Mouse (Mus musculus): Measurements from ENCODE around the gene Wdr1.
"Not testable (repeated sequence)": the region's sequence is repeated elsewhere in the genome, so short reads cannot be mapped to it uniquely, and the experiment has no call there.

The Wdr1 gene

DNA sequence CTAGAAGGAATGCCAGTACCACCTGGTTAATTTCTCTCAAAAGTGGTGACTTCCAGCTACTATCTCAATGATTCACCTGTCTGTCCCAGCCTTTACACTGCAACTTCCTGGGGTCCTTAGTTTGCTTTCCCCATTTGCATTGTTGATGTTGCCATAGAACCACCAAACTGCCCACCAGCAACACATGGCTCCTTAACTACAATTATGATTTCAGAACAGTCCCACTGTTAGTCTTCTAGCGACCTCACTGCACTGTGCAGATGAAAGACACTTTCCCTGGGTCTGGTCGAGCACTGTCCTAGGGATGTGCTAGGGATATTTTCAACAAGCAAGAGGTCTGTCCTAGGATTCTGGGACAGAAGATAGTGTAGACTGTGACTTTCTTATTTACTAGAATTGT is at the start of gene Wdr1:
Gene Wdr1 (minus strand): TSS at position 101 of the 400 bp plus-strand sequence.
- no peak for DNase-seq (ENCODE audit: low read depth, low spot score)

DNA sequence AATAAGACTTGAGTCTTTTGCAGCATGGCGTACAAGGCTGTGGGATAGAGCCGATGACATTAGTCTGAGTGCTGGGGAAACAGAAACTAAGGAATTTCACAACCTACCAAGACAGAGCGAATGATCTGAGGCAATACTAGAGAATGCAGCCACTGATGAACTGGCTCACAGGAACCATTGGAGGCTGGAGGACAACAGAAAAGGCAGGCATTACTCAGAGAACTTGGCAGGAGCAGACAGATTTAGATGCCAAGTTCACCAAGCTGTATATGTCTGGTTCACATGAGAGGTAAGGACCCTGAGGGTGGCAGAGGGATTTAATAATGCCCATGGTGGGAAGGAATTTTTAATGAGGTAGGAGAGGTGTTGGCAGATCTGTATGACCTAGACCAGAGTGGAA is 48.1 kb upstream of the Wdr1 start:
- no peak for DNase-seq (ENCODE audit: low read depth, low spot score)

- not testable (repeated sequence) for DNase-seq (ENCODE audit: low read depth, low spot score)
These were observed 45.2 kb upstream of the Wdr1 start for GRCm38 (mm10) chr5:38608219-38608618.

DNA sequence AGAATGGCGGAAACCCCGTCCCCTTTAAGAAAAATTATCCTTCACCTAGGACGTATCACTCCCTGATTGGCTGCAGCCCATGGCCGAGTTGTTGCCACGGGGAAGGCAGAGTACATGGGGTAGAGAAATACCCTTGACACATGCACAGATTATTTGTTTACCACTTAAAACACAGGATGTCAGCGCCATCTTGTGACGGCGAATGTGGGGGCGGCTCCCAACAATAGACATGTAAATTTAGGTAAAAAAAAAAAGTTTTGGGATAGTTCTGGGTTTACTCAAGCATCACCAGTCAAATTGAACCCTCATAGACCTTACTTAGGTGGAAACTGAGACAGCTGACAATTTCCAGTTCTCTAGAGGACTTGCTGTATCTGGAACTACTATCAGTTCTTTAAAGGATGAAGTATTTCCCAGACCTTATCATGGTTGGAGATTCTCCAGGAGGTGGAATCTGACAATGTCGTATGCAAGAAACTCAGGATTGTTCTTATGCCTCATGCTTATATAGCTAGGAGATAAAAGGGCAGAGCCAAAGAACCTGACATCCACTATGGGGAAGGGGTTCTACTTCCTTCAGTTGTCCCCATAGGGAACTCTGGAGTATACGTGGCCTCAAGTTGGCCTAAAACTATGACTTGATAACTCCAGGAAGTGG is 35.8 kb upstream of the Wdr1 start:
- no peak for DNase-seq (ENCODE audit: low read depth, low spot score)

- DNase-seq (ENCODE audit: low read depth, low spot score): no peak
These were observed 25.9 kb upstream of the Wdr1 start for GRCm38 (mm10) chr5:38588924-38589323.

DNA sequence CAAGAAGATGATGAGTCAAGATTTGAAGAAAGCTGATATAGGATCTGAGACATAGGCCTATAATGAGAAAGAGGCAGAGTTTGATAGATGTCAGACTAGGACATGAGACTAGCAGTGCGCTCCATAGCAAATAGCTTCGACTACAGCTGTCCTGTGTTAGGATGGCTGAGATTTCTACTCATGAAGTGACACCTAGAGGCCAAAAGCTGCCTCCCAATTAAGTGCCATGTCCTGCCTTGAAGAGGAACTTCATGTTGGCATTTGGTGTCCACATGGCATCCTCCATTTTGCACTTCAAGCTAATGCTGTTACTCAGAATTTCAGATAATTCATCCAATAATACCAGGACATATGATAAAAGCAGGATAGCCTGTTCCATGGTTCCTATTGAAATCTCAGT is 22.4 kb upstream of the Wdr1 start:
- DNase-seq (ENCODE audit: low read depth, low spot score): no peak

DNA sequence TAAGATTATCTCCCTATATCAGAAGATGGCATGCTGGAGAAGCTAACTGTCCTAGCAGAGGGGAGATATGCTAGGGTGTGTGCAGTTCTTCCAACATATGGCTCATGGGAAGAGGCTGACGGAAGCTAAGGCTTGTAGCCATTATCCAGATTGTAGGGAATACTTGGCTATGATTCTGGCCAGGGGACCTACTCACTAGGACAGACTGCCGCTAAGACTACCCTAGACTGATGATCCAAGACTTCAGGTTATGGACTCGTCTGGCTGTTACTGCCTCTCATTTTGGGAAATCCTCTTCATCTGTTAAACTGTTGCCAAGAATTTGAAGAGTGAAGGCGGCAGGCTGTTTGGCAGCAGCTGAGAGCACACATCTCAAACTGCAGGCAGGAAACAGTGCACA is 20.0 kb upstream of the Wdr1 start:
- no peak for DNase-seq (ENCODE audit: low read depth, low spot score)

DNA sequence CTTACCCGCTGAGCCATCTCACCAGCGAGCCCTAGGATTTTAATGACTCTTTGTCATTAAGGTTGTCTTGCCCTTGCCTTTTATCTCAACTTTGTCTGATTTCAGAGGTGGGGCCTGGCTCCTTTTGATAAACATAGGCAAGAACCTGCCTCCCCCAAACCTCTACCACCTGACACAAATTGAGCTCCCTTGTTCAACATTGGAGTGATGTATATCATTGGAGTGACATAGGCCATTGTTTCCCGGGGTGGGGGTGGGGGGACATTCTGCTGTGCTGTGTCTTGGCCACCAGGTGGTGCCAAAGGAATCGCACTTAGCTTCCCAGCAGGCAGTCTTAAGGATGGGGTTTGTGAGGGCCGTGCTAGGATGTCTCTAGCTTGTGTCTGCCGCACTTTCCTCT is 17.7 kb upstream of the Wdr1 start:
- no peak for DNase-seq (ENCODE audit: low read depth, low spot score)

DNA sequence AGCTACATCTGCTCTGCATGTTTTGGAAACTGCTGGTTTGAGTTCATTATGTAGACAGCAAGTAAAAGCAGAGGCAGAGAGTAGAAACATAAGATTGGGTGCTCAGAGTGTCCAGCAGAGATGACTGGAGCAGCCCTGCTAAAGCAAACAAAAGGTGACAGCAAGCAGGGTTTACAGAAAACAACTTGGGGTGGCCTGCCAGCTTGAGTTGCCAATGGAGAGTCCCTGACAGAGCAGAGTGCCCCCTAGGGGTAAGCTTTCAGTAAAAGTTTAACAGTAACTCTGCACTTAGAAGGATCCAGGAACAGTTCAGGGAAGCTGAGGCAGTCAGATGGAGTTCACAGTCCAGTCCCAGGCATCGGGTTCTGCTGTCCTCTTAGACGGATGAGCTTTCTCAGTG is 7.9 kb upstream of the Wdr1 start:
- DNase-seq (ENCODE audit: low read depth, low spot score): no peak

DNA sequence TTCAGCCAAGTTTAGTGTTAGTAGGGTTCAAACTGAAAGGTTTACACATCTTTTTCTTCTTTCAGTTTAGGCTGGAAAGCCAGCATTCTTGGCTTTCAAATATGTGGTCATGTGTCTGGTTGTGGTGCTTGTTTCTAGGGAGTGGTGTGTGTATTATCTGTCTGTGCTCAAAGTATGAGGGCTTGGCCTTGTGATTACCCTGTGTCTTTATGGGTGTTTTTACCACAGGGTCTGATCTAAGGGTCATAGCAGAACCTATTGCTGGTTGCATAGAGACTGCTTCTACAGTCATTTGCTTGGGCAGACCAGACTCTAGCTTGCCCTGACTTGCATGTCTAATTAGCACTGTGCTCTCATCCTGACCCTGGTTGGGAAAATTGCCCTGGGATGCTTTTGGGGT is 5.6 kb upstream of the Wdr1 start:
- no peak for DNase-seq (ENCODE audit: low read depth, low spot score)

- DNase-seq (ENCODE audit: low read depth, low spot score): no peak
These were observed 1.8 kb upstream of the Wdr1 start for GRCm38 (mm10) chr5:38564831-38565230.

GRCm38 (mm10) chr5:38561426-38562024 is 1.5 kb downstream of the Wdr1 start:
- DNase-seq (ENCODE audit: low read depth, low spot score): peak; percentile 94

- peak; percentile 48 for DNase-seq (ENCODE audit: low read depth, low spot score)
These were observed 2.2 kb downstream of the Wdr1 start for GRCm38 (mm10) chr5:38560586-38561425.

DNA sequence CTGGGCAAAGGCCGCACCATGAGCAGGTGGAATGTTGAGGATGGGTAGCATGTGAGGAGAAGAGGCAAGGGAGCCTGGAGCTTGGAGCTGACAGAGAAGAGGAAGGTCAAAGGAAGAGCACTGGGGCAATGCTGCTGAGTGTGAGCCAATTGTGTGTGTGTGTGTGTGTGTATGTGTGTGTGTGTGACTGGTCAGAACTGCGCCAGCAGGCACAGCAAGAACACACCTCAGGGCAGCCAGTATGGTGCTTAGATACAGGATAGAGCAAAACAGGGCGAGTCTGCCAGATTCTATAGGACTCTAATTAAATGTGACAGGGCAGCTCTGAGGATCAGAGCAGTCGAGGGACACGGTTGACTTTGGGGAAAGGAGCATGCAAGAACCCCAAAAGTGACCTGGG is 4.2 kb downstream of the Wdr1 start:
- no peak for DNase-seq (ENCODE audit: low read depth, low spot score)

DNA sequence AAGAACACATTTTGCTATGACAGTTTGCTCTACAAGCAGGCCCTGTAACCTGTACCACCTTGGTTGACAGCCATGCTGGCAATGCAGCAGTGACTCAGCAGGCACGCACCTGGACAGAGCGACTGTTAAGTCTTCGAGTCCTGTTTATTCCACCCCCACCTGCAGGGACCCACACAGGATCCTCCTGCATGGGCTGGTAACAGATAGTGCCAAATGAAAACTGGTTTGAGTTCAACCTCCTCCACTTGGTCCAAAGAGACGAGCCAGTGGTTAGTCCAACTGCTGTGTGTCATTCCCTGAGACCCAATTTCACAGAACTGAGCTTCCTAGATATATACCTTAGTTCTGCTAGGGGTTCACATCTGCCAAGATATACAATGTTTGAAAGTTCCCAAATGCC is 5.2 kb downstream of the Wdr1 start:
- no peak for DNase-seq (ENCODE audit: low read depth, low spot score)

- no peak for DNase-seq (ENCODE audit: low read depth, low spot score)
These were observed 6.6 kb downstream of the Wdr1 start for GRCm38 (mm10) chr5:38556406-38556805.

- peak; percentile 21 for DNase-seq (ENCODE audit: low read depth, low spot score)
These were observed 9.1 kb downstream of the Wdr1 start for GRCm38 (mm10) chr5:38553953-38554352.

DNA sequence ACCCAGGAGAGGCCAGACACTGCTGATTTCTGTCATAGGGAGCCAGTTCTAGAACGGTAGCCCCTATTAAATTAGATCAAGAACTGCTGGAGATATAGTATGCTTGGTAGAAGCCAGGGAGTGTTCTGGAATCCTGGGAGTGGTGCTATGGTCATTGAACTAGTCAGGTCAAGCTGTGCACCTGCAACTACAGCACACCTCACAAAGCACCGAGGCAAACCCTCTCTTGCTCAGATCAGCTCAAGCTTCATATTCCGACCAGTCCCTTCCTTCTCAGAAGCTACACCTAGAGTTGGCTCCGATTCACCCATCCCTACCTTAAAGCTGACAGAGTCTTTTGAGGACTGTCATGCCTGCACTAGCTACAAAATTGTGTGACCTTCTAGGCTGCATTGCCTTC is 9.5 kb downstream of the Wdr1 start:
- DNase-seq (ENCODE audit: low read depth, low spot score): no peak

- DNase-seq (ENCODE audit: low read depth, low spot score): no peak
These were observed 10.4 kb downstream of the Wdr1 start for GRCm38 (mm10) chr5:38552615-38553014.

DNA sequence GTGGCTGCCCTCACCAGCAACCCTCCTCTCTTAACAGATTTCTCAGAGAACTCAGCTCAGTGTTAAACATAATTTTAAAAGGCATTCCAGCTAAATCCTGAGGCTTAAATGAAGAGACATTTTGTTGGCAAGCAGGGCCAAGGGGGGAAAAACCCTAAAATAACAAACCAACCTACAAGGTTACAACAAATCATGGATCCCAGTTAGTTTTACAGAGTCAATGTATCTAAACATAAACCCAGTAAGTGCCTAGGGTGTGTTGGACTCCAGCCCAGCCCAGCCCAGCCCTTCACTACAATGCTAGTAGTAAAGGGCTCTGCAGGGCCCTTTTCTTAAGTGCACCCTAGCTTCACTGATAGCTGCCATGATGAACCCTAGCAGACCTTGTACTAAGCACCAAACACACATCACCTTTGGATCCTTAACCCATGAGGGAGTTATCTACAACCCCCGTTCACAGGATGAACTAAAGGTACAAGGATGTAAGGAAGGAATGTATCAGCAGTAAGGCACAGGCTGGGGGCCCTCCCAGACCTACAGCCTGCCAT is 12.7 kb downstream of the Wdr1 start:
- DNase-seq (ENCODE audit: low read depth, low spot score): no peak

DNA sequence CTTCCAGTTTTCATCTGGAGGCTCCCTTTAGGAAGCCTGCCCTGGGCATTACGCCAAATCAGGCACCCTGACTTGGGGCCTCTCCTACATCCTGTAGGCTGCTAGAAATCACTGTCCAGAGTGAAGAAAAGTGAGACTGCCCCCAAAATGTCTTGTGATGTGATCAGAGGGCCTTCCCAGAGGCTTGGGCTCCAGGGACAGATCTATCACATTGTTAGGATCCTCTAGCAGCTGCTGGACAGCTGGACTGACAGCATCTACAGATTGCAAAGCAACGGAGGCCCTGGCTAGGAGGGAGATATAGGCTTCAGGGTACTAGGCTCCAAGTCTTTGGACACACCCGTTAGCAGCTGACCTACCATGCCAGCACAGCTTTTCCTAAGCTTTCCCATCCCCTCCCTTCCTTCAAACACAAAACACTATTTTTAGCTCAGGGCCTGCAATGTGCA is 13.5 kb downstream of the Wdr1 start:
- no peak for DNase-seq (ENCODE audit: low read depth, low spot score)

DNA sequence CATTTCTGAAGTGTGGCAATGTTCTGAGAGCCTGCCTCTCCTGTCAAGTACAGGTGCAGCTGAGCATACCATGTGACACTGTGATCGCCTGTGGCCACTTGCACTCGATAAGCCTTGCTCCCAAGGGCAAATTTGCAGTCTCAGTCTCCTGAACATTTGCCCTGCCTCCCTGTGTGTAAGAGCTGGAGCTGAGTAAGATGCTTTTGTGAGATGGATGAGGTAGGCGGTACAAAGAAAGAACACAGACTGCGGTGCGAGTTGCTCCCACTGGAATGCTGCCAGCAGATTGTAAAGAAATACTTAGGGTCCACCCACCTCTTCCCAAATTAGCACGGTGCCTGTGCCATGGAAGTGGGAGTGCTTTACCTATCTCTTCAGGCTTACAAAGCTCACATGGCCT is 15.6 kb downstream of the Wdr1 start:
- DNase-seq (ENCODE audit: low read depth, low spot score): no peak
